Mouse (Mus musculus) cortical plate, adult 2 months (tissue): Measurements from ENCODE around the gene Tiparp. TPM values are rescaled to one million over a fixed set of nuclear protein-coding genes. Genes with fewer than 3 reads are reported as not detected.

Experiments
- H3K27ac ChIP-seq: fragments of 200-500 bp; 2 replicates; pipeline ENCODE4 v1.5.1; 2012; ENCODE audit warnings: low read length, control low read depth, inconsistent platforms; ENCODE audit not compliant: insufficient read depth
- H3K4me1 ChIP-seq: fragments of 200-500 bp; 2 replicates; pipeline ENCODE4 v1.6.1; 2011; ENCODE audit warnings: low read length; ENCODE audit not compliant: control insufficient read depth, insufficient read depth
- H3K4me3 ChIP-seq: fragments of 200-500 bp; 2 replicates; pipeline ENCODE4 v1.5.1; 2011; ENCODE audit warnings: mild to moderate bottlenecking, low read length, control low read depth; ENCODE audit not compliant: insufficient read depth
- CTCF ChIP-seq: fragments of 200-500 bp; IDR thresholded peaks from 2 replicates; pipeline ENCODE4 v1.5.1; 2011; ENCODE audit warnings: mild to moderate bottlenecking, control low read depth, low read length; ENCODE audit not compliant: insufficient read depth; ENCODE audit errors: extremely low read depth
- POLR2A ChIP-seq: fragments of 200-500 bp; IDR thresholded peaks from 2 replicates; pipeline ENCODE4 v1.6.1; 2011; ENCODE audit warnings: mild to moderate bottlenecking, low read length, control low read depth; ENCODE audit not compliant: insufficient read depth; ENCODE audit errors: extremely low read depth
- polyA plus RNA-seq: library from polyadenylated mRNA; depleted of rRNA; stranded (reverse); fragments of >200 nt; gene quantifications from 2 replicates; pipeline ENCODE4 v1.2.3, GENCODE M21; 2012; rRNA removed

Tiparp gene
- 6.4 and 8.2 TPM in 2 replicates for polyA plus RNA-seq

- no peaks in the 10 kb centered on the region for H3K4me1 ChIP-seq
- 0 out of 2 replicates have a peak, but pooled peaks have one; percentile 17 for TF ChIP-seq CTCF
- peak; percentile 98 for TF ChIP-seq POLR2A
- peak within 1 kb of the TSS; percentile 91 for H3K4me3 ChIP-seq
- peak within 1 kb of the TSS; percentile 99 for H3K27ac ChIP-seq
Observed at GRCm38 (mm10) chr3:65527691-65528601, at the start of gene Tiparp. TSS of gene Tiparp (plus strand) at chr3:65528410.

GRCm38 (mm10) chr3:65480676-65481075, 47.5 kb upstream of the Tiparp start:
- Histone ChIP-seq H3K4me1 (no peaks in the 10 kb centered on the region), H3K4me3 (no peak overlapping the region), H3K27ac (no peak overlapping the region)
- TF ChIP-seq POLR2A (no peak), CTCF (no peak)

- Histone ChIP-seq H3K4me1 (no peaks in the 10 kb centered on the region), H3K4me3 (no peak overlapping the region), H3K27ac (no peak overlapping the region)
- TF ChIP-seq CTCF, result no peak
Observed at GRCm38 (mm10) chr3:65482266-65482665, 45.9 kb upstream of the Tiparp start.

DNA sequence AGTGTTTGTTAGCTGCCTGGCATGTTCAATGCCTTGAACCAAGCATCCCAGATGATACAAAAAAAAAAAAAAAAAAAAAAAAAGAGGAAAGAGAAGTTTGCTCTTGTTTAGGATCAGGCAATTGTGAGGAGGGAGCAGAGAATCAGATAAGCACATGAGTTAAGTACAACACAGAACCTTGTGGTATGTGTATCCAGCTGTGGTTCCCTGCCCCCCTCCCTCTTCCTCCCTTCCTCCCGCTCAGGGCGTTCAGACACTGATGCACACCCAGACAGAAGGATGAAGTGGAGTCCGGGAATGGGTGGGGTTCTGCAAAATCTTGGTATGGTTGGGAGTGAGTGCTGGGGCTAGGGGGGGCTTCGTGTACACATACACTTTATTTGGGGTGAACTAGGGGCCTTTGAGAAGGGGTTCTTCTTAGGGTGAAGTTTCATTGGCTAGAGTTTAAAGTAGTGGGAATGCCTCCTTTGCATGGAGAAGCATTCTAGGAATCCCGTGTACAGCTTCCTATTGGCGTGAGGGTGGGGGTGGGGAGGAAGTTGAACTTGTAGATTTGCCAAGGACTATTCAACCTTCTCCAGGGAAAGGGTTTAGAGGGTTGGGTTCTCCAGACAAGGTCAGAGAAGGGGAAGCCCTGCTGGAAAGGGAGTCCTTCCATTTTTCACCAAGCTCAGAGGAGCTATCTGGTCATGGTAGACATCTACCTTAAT, 45.4 kb upstream of the Tiparp start:
- no peak for TF ChIP-seq CTCF
- no peak for TF ChIP-seq POLR2A
- no peak overlapping the region for H3K27ac ChIP-seq
- no peaks in the 10 kb centered on the region for H3K4me1 ChIP-seq
- no peak overlapping the region for H3K4me3 ChIP-seq

DNA sequence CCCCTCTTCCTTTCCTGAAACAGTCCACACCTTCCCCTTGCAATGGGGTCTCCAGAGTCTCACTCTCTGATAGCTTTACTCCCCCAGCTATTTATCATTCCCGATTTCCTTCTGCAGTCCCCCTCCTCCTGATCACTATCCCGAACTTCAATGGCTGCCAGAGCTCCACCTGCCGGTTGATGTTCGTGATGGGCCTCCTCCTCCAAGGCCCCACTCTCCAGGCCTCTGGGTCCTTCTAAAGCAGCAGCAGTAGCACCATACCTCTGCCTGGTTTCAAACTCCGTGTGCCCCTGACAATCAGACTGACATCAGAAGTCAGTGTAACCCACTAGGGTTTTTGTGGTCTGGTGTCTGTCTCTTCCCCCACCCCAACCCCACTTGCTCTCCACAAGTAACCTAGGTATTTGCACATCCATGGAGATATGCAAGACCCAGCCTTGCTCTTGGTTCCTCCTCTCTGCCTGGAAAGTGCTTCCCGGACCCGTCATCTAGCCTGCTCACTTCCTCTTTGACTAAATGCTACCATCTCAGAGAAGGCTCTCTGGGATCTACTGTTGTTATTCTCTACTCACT, 44.0 kb upstream of the Tiparp start:
- Histone ChIP-seq H3K4me3 (no peak overlapping the region), H3K4me1 (no peaks in the 10 kb centered on the region; the same call in 1 of the 2 replicates), H3K27ac (no peak overlapping the region)
- TF ChIP-seq POLR2A (no peak), CTCF (no peak)

GRCm38 (mm10) chr3:65487419-65488088, 40.7 kb upstream of the Tiparp start:
- no peak overlapping the region for H3K27ac ChIP-seq
- no peak overlapping the region for H3K4me3 ChIP-seq
- no peak for TF ChIP-seq POLR2A
- TF ChIP-seq CTCF, result no peak
- H3K4me1 ChIP-seq, result no peaks in the 10 kb centered on the region; the same call in 1 of the 2 replicates

DNA sequence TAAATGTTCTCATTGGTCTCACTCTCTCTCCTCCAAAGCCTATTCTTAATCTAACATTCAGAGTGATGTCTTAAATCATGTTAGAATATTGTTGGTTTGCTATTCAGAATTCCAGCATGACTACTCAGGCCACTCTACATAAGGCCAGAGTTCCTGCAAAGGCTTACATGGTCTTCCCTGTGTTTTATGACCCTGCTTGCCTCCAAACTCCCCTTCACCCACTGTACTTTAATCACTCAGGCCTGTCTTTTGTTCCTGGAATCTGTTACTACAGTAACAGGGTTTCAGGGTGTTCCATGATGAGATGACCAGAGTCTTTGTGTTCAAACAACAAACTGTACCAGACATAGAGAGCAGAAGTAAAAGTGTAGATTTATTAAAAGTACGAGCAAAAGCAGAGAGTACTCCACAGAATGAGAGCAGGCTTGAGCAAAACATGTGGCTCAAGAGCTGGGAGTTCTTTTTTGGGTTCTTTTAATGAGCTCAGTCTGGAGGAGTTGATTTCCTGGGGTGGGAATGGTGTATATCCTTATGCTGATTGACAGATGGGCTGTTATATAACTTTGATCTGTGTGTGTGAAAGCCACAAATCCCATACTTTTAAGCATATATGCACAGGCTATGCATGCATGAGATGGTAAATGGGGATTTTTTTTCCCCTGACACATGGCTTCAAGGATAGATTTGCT, 39.5 kb upstream of the Tiparp start:
- Histone ChIP-seq H3K4me1 (no peaks in the 10 kb centered on the region; the same call in 1 of the 2 replicates), H3K4me3 (no peak overlapping the region), H3K27ac (no peak overlapping the region)
- no peak for TF ChIP-seq POLR2A
- no peak for TF ChIP-seq CTCF

DNA sequence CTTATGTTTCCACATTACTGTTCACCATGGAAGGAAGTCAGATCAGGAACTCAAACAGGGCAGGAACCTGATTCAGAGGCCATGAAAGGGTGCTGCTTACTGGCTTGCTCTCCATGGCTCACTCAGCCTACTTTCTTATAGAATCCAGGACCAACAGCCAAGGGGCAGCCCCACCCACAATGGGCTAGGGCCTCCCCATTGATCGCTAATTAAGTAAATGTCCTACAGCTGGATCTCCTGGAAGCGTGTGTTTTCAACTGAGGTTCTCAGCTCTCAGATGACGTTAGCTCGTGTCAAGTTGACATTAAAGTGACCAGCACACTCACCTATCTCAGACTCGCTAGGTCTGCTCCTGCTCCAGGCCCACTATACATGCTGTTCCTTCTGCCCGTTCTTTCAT, 38.6 kb upstream of the Tiparp start:
- Histone ChIP-seq H3K27ac (no peak overlapping the region), H3K4me3 (no peak overlapping the region), H3K4me1 (no peaks in the 10 kb centered on the region; the same call in 1 of the 2 replicates)
- TF ChIP-seq POLR2A (no peak), CTCF (no peak)
